Mouse (Mus musculus) G1E (cell line): ENCODE data around the gene Ssh2. TPM values are rescaled to one million over a fixed set of nuclear protein-coding genes. Genes with fewer than 3 reads are reported as not detected.

ENCODE experiments used
- ATAC-seq: 2 replicates; pipeline ENCODE4 v1.8.0; 2016; ENCODE audit warnings: mild to moderate bottlenecking; ENCODE audit not compliant: insufficient number of reproducible peaks, poor library complexity, low FRiP score, severe bottlenecking; ENCODE audit errors: extremely low read depth
- DNase-seq: peaks from one replicate; pipeline ENCODE4 v3.0.0; 2012; ENCODE audit warnings: low spot score
- H3K27me3 ChIP-seq: 2 replicates; pipeline ENCODE4 v1.6.1; 2012; ENCODE audit warnings: mild to moderate bottlenecking, low read length, inconsistent platforms; ENCODE audit not compliant: insufficient read depth
- H3K36me3 ChIP-seq: replicated peaks from 2 replicates; pipeline ENCODE3; 2012; ENCODE audit warnings: mild to moderate bottlenecking, inconsistent platforms
- H3K4me1 ChIP-seq: 2 replicates; pipeline ENCODE4 v1.6.1; 2012; ENCODE audit warnings: low read depth, low read length, inconsistent platforms, mixed read lengths; ENCODE audit not compliant: insufficient read depth
- H3K4me3 ChIP-seq: 2 replicates; pipeline ENCODE4 v1.5.1; 2012; ENCODE audit warnings: low read depth, mild to moderate bottlenecking, inconsistent platforms, low read length, moderate library complexity, mixed read lengths
- H3K9me3 ChIP-seq: replicated peaks from 2 replicates; pipeline ENCODE4 v1.6.1; 2012; ENCODE audit warnings: inconsistent platforms
- CTCF ChIP-seq: IDR thresholded peaks from 2 replicates; pipeline ENCODE4 v1.5.1; 2012; ENCODE audit warnings: low read depth, low read length, inconsistent platforms, mixed read lengths
- GATA1 ChIP-seq: IDR thresholded peaks from 2 replicates; pipeline ENCODE4 v1.6.1; 2012; ENCODE audit warnings: borderline replicate concordance, low read length, inconsistent platforms, mixed read lengths
- GATA2 ChIP-seq: IDR thresholded peaks from 2 replicates; pipeline ENCODE4 v1.6.1; 2012; ENCODE audit warnings: low read depth, low read length, inconsistent platforms, borderline replicate concordance
- POLR2AphosphoS5 ChIP-seq: IDR thresholded peaks from 2 replicates; pipeline ENCODE4 v1.6.1; 2012; ENCODE audit warnings: low read depth, low read length, inconsistent platforms; ENCODE audit not compliant: insufficient replicate concordance
- TAL1 ChIP-seq: conservative IDR thresholded peaks from 2 replicates; pipeline ENCODE4 v1.6.1; 2012; ENCODE audit warnings: low read depth, low read length, inconsistent platforms, mixed read lengths
- polyA plus RNA-seq: library from polyadenylated mRNA; stranded (reverse); fragments of >175 nt; gene quantifications from 2 replicates; pipeline ENCODE4 v1.2.3, GENCODE M21; 2012
- total RNA-seq, 2 experiments: library from RNA; stranded (forward) in 1 of 2; stranded (reverse) in 1 of 2; fragments of 200-1000 nt in 1 of 2; fragments of >200 nt in 1 of 2; fragmentation: Nextera tagmentation in 1 of 2; gene quantifications; 2 replicates each; pipeline ENCODE4 v1.2.3; 2014 to 2017

The Ssh2 gene
- total and polyA plus RNA-seq, 3 experiments, result 15.1 to 34.6 (median 25.0) TPM

- Histone ChIP-seq H3K4me1 (peaks cover 6% of the 10 kb centered on the region), H3K27me3 (peaks cover 6% of the 10 kb centered on the region), H3K9me3 (no peaks in the 10 kb centered on the region), H3K4me3 (no peak overlapping the region), H3K36me3 (no peaks in the 10 kb centered on the region)
- no peak for DNase-seq
- ATAC-seq, result no peak
- TF ChIP-seq CTCF, result no peak
- no peak for TF ChIP-seq TAL1
- no peak for TF ChIP-seq GATA2
- TF ChIP-seq GATA1, result no peak
- no peak for TF ChIP-seq POLR2AphosphoS5
Measured at GRCm38 (mm10) chr11:77194762-77195161, 21.3 kb upstream of the Ssh2 start.

GRCm38 (mm10) chr11:77195360-77196109, 20.6 kb upstream of the Ssh2 start:
- TF ChIP-seq POLR2AphosphoS5 (no peak), GATA1 (no peak), CTCF (no peak), TAL1 (no peak), GATA2 (no peak)
- no peak for ATAC-seq
- no peaks in the 10 kb centered on the region for H3K9me3 ChIP-seq
- H3K4me1 ChIP-seq, result peaks cover 6% of the 10 kb centered on the region
- H3K27me3 ChIP-seq, result peaks cover 6% of the 10 kb centered on the region
- no peaks in the 10 kb centered on the region for H3K36me3 ChIP-seq
- H3K4me3 ChIP-seq, result no peak overlapping the region
- no peak for DNase-seq

GRCm38 (mm10) chr11:77196181-77197143, 19.6 kb upstream of the Ssh2 start:
- no peak overlapping the region for H3K4me3 ChIP-seq
- ATAC-seq (no peak), DNase-seq (no peak)
- no peaks in the 10 kb centered on the region for H3K9me3 ChIP-seq
- H3K4me1 ChIP-seq, result peaks cover 6% of the 10 kb centered on the region
- H3K36me3 ChIP-seq, result no peaks in the 10 kb centered on the region
- TF ChIP-seq GATA2 (no peak), CTCF (no peak), GATA1 (no peak), TAL1 (no peak), POLR2AphosphoS5 (no peak)
- H3K27me3 ChIP-seq, result peaks cover 9% of the 10 kb centered on the region

DNA sequence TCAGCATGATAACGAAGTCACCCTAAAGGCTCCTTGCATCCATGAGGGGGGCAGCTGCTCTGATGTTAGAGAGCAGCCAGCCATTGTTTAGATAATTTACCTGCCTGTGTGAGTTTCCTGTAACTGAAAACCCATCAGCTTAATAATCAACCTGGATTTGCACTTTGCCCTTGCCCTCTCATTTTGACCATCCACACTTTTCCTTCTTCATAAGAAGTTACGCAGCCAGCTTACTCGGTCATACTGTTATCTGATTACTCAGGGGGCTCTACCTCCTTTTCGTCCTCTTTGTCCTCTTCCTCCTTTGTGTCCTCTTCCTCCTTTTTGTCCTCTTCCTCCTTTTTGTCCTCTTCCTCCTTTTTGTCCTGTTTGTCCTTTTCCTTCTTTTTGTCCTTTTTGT, 16.5 kb upstream of the Ssh2 start:
- no peak for TF ChIP-seq GATA2
- peaks cover 9% of the 10 kb centered on the region for H3K27me3 ChIP-seq
- no peaks in the 10 kb centered on the region for H3K9me3 ChIP-seq
- DNase-seq, result no peak
- ATAC-seq, result no peak
- peaks cover 6% of the 10 kb centered on the region for H3K4me1 ChIP-seq
- H3K4me3 ChIP-seq, result no peak overlapping the region
- no peaks in the 10 kb centered on the region for H3K36me3 ChIP-seq

DNA sequence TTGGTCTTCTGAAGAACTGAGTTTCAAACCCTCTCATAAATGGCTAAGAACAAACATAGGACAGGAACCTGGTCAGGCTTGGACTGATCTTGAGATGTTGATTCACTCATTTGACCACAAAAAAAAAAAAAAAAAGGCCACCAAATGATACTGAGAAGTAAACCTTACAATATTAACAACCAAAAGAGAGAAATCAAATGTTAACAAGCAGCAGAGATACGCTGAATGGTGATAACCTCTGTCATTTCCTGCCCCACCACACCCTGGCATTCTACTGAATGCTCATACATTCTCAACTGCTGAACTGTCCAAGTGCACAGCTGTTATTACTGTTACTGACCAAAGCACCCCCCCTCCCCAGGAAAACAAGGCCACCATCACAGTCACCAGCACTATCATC, 15.4 kb upstream of the Ssh2 start:
- Histone ChIP-seq H3K36me3 (no peaks in the 10 kb centered on the region), H3K27me3 (peaks cover 9% of the 10 kb centered on the region), H3K9me3 (no peaks in the 10 kb centered on the region), H3K4me3 (no peak overlapping the region), H3K4me1 (peaks cover 6% of the 10 kb centered on the region)
- no peak for DNase-seq
- ATAC-seq, result no peak
- TF ChIP-seq POLR2AphosphoS5 (no peak), GATA2 (no peak), CTCF (no peak), GATA1 (no peak), TAL1 (no peak)

DNA sequence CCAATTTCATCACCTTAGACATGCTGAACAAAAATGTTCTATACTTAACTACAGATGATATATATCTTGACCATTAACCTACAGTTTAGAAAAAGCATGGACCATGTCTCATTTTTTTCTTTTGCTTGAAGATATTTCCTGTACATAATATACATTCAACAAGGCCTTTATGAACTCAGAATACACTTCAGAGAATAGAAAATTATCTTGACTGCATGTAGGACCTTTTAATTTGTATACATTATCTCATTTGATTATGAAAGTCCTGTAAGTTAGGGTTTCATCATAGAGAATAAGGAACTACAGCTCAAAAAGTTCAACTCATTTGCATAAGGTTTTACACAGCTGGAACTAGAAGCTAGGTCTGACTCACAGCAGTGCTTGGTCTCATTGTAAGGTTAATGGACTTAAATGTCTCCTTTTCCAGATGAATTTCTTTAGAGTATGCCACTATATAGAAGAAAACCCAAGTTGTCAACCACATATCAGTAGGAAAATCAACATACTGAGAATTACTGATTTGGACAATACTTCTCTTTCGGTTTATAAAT, 1.9 kb upstream of the Ssh2 start:
- H3K36me3 ChIP-seq, result no peaks in the 10 kb centered on the region
- peaks cover 7% of the 10 kb centered on the region for H3K27me3 ChIP-seq
- no peak for TF ChIP-seq GATA2
- no peak for TF ChIP-seq CTCF
- TF ChIP-seq POLR2AphosphoS5, result no peak
- TF ChIP-seq TAL1, result no peak
- no peak for TF ChIP-seq GATA1
- DNase-seq, result no peak
- no peak overlapping the region for H3K4me3 ChIP-seq
- peaks cover 20% of the 10 kb centered on the region for H3K4me1 ChIP-seq
- H3K9me3 ChIP-seq, result no peaks in the 10 kb centered on the region
- no peak for ATAC-seq
